Mouse (Mus musculus) cerebellum, adult 9-10 months (tissue): Measurements from ENCODE around the gene Sptan1.
"Not testable (repeated sequence)": the region's sequence is repeated elsewhere in the genome, so short reads cannot be mapped to it uniquely, and the experiment has no call there.

Experiments
- DNase-seq: peaks from one replicate; pipeline ENCODE4 v3.0.0; 2022

Sptan1 gene

DNA sequence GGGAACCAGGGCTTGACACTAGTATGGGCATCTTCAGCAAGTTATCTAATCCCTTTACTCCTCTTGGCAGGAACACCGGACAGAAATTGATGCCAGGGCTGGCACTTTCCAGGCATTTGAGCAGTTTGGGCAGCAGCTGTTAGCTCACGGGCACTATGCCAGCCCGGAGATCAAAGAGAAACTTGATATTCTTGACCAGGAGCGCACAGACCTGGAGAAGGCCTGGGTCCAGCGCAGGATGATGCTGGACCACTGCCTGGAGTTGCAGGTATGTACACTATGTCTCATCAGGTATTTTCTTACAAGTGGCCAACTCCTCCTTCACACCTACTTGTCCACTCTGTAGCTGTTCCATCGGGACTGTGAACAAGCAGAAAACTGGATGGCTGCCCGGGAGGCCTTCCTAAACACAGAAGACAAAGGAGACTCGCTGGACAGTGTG is 45.5 kb downstream of the Sptan1 start:
- peak; percentile 87 for DNase-seq

DNA sequence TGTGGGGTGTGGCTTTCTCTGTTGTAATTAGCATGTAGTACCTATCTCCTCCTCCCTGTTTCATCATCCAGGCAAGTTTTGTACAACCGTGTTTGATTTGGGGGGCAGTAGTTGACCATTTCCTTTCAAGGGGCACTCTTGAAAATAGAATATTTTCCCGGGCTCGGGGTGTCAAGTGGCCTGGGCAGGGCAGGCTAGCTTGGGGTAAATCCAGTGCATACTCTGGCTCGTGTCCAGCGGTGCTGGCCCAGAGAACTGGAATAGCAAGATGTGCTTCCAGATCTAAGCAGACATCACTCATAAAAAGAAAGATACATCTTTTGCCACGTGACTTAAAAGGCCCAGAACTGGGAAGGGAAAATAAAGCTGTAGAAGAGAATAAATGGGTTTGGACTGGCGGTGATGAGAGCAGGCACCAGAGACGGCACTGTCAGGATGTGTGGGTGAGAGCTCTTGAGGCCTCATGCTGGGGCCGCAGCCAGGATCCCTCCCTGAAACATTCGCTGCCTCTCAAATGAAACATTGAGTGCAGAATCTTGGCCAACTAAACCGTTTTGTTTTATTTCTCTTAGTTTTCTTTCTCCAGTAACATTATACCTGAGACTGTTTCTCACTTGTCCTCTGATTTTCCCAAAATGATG is 49.1 kb downstream of the Sptan1 start:
- DNase-seq = peak; percentile 33

DNA sequence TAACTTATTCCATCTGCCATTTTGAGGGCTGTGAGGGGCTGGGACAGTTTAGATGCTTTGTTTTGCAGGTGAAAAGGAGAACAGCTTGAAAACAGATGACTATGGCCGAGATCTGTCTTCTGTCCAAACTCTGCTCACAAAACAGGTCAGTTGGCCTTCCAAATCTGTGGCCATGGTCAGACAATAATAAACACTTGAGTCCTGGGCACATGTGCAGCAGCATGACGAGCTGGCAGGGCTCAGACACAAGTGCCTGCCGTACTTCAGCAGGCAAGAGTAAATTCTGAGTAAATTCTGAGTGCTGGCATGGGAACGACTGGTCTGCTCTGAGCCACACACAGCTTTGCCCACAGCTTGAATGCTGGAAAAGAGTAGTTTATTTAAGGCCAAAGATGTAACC is 60.1 kb downstream of the Sptan1 start:
- no peak for DNase-seq

DNA sequence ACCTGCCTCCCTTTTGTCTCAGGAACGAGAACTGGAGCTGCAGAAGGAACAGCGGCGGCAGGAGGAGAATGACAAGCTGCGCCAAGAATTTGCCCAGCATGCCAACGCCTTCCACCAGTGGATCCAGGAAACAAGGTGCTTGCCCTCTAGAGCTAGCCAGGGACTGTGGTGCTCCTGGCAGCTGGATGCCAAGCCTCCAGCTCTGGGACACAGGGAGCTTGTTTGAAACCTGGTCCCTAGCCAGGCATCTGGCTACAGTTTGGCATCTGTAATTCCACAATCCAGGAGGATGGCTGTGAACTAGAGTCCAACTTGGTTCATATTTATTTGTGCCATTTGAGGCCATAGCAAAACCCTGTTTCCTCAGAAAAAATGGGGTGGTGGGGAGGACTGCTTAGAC is 61.6 kb downstream of the Sptan1 start:
- DNase-seq = no peak

DNA sequence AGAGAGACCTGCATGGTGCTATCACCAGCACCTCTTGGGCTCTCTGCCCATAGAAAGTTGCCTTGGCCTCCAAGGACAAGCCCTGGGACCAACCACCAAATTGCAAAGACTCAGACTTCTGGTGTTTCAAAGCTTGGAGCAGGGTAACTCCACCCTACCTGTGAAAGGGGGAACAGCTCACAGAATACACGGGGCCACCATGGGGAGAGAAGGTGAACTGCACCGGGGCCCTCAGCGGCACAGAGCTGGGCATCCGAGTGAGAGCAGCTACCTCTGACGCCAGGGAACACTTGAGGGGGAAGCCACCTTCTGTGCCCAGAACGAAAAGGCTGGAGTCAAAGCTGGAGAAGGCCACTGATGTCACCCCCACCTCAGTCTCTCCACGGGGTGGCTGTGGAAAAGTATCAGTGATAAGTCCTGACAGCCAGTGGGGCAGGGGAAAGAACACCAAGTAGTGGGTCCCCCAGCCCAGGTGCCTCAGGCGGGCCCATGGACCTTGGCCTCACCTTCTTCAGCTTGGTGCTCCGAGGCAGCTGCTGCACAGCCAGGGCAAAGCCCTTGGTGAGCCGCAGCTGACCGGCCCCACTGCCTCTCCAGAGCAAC is 67.0 kb downstream of the Sptan1 start:
- no peak for DNase-seq

DNA sequence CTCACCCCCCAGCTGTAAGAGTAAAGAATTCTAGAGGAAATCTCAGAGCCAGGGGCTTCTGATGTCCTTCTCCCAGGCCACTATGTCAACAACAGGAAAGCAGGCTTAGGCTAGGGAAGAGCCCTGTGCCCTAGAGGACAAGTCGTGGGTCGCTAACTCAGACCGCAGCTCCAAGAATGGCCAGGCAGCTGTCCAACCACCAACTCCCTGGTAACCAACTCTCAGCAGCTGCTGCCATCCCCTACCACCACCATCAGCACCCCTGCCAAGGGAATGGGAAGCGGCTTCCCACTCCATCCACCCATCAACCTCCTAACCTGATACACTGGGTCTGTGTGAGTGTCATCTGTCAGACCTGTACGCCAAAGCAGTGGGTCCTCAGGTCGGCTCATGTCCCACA is 67.6 kb downstream of the Sptan1 start:
- DNase-seq = no peak

DNA sequence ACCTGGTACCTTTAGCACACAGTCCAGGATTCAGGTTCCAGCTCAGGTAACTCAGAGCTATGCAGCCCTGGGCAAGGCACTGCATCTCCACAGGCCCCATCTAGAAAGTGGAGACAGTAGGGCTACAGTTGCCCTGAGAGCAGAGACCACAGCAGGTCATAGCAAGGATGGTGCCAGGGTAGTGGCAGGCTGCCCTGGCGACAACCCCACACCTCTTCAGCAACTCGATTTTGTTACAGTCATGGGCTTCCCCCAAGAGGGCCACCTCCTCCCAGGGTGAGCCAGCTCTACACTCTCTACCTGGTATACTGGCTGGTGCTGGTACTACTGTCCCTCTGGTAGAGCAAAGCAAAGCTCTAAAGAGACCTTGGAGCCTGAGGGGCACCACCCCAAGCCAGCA is 72.4 kb downstream of the Sptan1 start:
- no peak for DNase-seq

DNA sequence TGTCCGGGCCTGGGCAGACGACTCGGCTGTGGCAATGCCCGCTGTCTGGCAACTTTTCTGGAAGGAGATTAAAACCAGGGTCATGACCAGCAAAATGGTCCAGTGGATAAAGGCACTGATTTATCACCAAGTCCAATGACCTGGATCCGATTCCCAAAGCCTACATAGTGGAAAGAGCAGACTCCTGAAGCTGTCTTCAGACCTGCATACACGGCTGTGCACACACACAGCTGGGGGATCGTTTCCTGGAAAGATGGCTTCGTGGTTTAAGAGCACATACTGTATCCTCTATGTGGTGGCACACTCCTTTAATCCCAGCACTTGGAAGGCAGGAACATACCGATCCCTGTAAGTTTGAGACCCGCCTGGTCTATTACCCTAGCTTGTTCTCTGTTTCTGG is 73.0 kb downstream of the Sptan1 start:
- DNase-seq = no peak

DNA sequence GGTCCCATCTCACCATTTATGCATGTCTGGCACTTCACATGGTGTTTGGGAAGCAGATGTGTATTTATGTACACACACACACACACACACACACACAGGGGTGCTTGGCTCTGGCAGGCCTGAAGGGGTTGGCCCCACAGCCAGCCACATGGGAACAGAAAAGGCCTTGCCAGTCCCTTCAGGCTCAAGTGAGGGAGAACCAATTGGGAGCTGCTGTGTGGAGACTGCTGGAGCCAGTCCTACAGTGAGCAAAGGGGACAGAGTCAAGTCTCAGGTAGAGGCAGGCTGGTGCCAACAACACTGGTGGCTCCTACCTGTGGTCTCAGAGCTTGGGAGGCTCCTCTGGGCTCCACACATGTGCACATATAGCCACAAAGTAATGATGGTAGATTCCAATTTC is 74.3 kb downstream of the Sptan1 start:
- no peak for DNase-seq

DNA sequence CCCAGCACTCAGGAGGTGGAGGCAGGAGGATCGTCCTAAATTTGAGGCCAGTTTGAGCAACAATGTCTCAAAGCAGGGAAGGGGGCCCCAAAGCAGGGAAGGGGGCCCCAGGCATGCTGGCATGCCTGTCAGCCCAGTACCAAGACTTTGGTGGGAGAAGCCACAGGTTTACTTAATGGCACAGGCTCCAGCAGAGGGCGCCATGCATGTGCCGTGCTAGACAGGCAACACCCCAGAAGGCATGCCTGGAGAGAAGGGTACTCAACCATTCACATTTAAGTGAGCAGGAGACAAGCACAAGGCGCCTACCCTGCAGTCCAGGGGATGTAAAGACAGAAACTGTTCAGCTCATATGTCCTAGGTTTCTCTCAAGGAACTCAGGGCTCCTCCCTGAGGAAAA is 77.1 kb downstream of the Sptan1 start:
- peak; percentile 68 for DNase-seq

DNA sequence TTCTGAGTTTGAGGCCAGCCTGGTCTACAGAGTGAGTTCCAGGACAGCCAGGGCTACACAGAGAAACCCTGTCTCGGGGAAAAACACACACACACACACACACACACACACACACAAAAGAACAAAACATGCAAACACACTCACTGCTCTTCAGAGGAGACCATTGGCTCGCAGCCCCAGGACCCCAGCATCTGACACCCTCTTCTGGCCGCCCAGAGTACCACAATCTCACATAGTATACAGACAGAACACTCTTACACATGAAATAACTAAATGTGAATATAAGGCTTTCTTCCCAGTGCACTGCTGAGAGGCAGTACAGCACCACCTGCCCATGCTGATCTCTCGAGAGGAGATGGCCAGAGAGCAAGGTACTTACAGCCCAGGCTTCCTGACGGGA is 79.2 kb downstream of the Sptan1 start:
- no peak for DNase-seq

DNA sequence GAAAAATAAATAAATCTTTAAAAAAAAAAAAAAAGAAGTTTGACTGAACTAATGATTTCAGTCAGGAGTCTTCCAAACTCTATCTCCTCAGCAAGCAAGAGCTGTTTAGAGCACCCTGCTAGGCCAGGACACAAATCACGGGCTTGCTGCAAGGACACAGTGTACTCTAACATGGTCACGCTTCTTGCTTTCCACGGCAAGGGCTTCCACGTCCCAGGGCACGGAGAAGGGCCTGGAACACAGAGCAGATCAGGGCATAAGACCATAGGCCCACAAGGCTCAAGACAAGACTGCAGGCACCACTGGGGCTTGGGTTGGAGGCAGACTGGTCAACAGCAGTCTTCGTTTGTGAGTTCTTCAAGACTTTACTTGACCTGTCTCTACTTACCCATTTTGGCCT is 81.8 kb downstream of the Sptan1 start:
- no peak for DNase-seq

DNA sequence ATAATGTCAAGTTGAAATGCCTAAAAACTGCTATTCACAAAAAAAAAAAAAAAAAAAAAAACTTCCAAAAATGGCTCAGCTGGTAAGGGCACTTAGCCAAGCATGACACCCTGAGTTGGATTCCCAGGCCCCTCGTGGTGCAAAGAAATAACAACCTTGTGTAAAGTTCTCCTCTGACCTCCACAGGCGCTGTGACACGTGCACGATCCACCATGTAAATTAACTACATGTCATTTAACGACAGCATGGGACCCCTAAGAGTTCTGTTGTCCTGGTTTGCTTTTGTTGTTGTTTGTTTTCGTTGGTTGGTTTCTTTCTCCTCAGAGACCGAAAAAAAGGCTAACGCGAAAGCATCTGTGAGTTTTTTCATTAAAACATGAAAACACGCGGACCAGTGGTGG is 82.7 kb downstream of the Sptan1 start:
- DNase-seq = no peak

DNA sequence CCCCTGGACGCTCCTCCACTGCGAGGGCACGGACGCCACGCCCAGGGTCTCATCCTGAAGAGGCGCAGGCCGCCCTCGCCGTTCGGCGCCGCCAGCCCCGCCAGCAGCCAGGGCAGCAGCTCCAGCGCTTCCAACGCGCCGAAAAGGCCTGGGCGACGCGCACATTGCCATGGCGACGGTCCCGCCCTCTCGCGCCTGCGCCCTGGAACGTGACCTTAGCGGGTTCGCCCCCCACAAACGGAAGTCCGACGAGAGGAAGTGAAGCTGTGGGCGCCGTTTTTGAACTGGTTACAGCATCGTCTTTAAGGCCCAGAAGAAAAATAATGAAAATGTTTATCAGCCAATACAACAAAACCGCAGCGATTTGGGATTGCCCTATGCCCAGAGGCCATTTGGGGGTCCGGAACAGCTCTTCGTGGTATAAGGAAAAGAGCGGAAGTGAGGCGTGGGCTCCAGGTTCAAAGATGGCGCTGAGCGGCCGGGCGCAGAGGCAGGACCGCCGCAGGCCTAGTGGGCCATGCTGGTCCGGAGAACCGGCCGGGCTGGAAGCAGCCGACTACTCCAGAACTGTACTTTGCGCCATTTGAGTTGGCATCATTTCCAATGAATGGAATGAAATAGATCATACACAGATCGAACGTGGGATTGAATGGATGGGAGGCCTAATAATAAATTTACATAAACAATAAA is 83.5 kb downstream of the Sptan1 start, which contains the start of gene Wdr34:
TSS of gene Wdr34 (minus strand) at position 183 of the 690 bp plus-strand sequence.
- peak; percentile 96 for DNase-seq

DNA sequence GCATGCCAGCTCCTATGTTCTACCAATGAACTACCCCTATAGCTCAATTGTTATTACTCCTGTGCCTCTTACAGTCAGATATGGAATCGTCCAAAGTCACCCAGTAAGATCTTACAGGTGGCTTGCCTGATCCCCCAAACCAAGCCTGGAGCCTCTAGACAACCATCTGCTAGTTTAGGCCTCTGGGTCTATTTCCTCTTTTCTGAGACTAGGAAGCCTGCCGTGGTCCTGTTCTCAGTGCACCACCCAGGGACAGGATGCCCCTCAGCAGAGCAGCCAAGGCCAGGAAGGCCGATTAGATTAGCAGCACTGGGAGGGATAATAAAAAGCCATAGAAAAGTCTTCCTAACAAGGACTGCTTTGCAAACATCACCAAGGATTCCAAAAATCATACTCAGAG is 84.5 kb downstream of the Sptan1 start:
- DNase-seq = no peak

DNA sequence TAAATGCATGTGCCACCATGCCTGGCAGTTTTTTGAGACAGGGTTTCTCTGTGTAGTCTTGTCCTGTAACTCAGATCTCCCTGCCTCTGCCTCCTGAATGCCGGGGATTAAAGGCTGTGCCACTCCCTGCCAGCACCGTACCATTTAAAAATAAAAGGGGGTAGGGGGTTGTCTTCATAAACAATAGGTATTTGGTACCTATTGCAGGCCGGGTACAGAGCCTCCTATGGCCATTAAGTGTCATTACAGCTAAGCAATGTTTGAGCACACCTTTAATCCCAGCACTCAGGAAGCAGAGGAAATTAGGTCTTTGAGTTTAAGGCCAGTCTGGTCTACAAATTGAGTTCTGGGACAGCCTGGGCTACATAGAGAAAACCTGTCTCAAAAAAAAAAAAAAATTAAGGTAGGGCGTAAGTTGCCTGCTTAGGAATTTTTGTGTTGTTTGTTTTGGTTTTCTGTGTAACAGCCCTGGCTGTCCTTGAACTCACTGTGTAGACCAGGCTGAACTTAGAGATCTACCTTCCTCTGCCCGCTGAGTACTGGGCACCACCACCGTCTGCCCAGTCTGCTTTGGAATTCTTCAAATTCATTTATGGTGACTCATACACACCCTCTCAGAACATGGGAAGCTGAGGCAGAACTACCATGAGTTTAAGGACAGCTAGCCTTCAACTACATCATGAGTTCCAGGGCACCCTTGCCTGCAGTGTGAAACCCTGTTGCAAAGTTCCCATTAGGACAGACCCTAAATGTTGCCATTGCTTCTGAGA is 86.8 kb downstream of the Sptan1 start:
- DNase-seq = no peak

DNA sequence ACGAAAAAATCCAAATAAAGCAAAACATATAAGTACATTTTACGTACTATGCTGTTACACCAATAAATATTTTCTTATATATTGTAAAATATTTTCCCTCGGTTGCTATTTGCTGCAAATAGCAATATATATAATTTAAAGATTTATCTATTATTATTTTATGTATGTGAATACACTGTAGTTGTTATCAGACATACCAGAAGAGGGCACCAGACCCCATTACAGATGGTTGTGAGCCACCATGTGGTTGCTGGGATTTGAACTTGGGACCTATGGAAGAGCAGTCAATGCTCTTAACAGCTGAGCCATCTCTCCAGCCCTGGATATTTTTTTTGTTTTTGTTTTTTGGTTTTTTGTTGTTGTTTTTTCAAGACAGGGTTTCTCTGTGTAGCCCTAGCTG is 90.0 kb downstream of the Sptan1 start:
- DNase-seq = not testable (repeated sequence)

DNA sequence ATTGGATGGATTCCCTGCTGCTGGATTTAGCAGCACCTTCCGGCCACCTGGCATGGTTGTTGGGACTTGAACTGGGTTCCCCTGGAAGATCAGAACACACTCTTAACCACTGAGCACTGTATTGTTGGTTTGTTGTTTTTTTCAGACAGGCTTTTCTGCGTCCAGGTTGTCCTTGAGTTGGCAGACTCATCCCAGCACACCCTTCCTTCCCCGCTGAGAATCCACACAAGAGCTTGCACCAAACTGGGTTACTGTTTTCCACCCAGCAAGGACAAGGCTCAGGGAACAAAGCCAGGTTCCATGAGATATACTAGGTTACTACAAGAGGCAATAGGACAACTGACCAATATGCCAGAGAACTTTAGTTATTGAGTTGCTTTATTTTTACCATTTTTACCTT is 91.4 kb downstream of the Sptan1 start:
- DNase-seq = no peak

DNA sequence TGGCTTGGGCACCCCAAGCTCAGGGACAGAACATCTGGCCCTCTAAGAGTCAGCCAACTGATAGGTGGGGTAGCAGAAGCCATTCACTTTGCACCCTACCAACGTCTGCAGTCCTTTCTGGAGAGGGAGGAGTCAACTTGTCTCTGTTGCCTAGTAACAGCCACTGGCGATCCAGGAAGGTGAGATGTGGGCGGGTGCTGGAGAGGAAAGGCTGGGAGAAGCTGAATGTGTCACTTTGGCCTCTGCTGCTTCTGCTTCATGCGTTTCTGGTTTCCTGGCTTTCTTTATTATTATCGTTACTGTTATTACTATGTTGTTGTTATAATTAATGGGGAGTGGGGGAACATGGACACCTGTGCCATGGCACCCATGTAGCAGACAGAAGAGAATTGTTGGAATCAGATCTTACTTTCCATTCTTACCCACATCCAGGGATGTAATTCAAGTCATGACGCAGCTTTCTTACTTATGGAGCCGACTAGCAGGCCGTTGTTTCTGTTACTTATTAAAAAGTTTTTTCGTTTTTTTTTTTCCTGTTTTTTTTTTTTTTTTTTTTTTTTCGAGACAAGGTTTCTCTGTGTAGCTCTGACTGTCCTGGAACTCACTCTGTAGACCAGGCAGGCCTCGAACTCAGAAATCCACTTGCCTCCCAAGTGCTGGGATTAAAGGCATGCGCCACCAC is 92.0 kb downstream of the Sptan1 start, which contains the start of gene Set:
TSS of gene Set (plus strand) at position 156 of the 682 bp plus-strand sequence.
- no peak for DNase-seq

DNA sequence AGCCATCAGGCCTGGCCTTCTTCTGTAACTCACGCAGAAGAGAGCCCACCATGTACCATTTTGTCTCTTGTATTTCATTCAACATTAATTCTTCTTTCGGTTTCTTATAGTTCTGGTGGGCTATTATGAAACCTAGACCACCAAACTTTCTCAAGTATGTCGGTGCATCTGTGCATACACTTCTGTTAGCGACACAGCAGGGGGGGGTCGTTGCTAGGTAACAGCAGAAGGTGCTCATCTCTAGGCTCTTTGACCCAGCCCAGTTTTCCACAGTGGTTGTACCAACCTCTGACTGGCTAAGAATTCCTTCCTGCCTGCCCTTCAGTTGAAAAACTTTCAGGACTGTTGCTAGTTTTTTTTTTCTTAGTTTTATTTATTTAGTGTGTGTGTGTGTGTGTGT is 93.1 kb downstream of the Sptan1 start:
- no peak for DNase-seq

DNA sequence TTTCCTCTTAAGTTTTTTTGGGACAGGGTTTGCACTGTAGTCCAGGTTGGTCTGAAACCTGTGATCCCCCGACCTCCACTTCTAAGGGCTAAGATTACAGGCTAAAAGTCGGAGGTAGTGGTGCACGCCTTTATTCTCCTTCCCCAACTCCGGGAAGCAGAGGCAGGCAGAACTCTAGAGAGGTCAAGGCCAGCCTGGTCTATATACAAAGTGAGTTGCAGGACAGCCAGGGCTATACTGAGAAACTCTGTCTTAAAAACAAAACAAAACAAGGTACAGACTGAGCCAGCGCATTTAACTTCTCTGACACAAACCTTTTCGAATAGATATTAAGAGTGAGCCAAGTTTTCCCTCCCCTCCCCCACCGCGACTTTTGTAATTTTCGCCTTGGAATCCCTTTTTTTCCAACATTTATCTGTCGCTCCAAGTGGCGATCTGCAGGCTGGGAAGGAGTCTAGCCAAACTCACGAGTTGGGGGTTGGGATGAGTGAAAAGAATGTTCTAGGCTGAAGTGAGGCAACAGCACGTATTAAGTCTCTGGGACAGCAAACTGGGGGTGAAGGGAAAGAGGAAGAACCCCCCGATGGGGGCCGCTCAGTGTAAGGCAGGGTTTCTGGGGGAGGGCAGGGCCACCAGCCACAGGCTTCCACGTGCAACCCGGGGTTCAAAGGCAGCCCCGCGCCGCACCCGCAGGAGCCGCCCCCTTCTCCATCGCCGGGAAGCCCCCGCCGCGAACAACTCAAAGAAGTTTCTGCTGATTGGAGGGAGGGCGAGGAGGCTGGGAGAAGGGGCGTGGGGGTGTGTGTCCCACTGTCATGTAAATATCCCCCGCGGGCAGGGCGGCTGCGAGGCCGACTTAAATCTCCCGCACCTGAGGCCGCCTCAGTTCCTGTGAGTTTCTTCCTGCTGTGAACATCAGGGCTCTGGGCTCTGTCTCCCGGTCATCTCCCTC is 96.1 kb downstream of the Sptan1 start:
- peak; percentile 47 for DNase-seq
